Mouse (Mus musculus): ENCODE measurements at regions not wholly inside any gene's neighbourhood (a gene's known extent, or its start where the extent isn't known, plus 50 kb on each side); places are given as distances from the start of the nearest gene placed in this dataset.
"Not testable (repeated sequence)": the region's sequence is repeated elsewhere in the genome, so short reads cannot be mapped to it uniquely, and the experiment has no call there.

DNA sequence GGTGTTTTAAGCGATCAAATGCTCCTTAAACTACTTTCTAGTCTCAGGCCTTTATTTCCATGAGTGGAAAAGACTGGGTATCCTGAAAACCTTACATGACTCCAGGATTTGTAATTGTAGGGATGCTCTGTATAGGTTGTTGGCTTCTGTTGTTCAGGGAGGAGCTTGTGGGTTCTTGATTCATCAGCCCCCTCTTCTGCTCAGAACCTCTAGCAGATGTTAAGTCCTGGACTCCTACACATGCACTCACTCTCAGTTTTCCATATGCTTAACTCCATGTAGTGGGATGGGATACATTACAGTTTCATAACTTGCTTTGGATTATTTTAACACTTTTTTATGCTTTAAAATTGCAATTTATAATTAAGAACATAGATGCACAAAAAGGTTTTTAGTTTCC lies 220.5 kb upstream of the Pex5l start:
- no peak overlapping the region for H3K27ac ChIP-seq (ENCODE audit: low read depth)
- DNase-seq (no peak), ATAC-seq (ENCODE audit: insufficient read depth) (no peak)
- H3K9me3 ChIP-seq (ENCODE audit: low read depth, low read length) = no peaks in the 10 kb centered on the region
- no peak for TF ChIP-seq CTCF (IDR thresholded peaks at IDR 0.05; ENCODE audit: low read depth)
- no peaks in the 10 kb centered on the region for H3K36me3 ChIP-seq (ENCODE audit: insufficient read depth)
- H3K27me3 ChIP-seq (ENCODE audit: insufficient read depth, low read length) = no peaks in the 10 kb centered on the region
- H3K4me1 ChIP-seq (ENCODE audit: insufficient read depth) = no peaks in the 10 kb centered on the region
- H3K4me2 ChIP-seq = no peak overlapping the region
- no peak overlapping the region for H3K9ac ChIP-seq
- H3K4me3 ChIP-seq (ENCODE audit: low read depth, low read length) = no peak overlapping the region
- 83% methylated on average over 1 of the region's 1 CpGs for WGBS

- H3K27me3 ChIP-seq (ENCODE audit: insufficient read depth, low read length) = no peaks in the 10 kb centered on the region
- no peak overlapping the region for H3K4me3 ChIP-seq (ENCODE audit: low read depth, low read length)
- no peak for TF ChIP-seq CTCF (IDR thresholded peaks at IDR 0.05; ENCODE audit: low read depth)
- no peak for ATAC-seq (ENCODE audit: insufficient read depth)
- no peaks in the 10 kb centered on the region for H3K9me3 ChIP-seq (ENCODE audit: low read depth, low read length)
- WGBS = 89% methylated on average over 2 of the region's 2 CpGs
- H3K9ac ChIP-seq = no peak overlapping the region
- no peak for DNase-seq
- H3K27ac ChIP-seq (ENCODE audit: low read depth) = no peak overlapping the region
- H3K4me1 ChIP-seq (ENCODE audit: insufficient read depth) = no peaks in the 10 kb centered on the region
- H3K4me2 ChIP-seq = no peak overlapping the region
- H3K36me3 ChIP-seq (ENCODE audit: insufficient read depth) = no peaks in the 10 kb centered on the region
These were observed 217.0 kb upstream of the Pex5l start for GRCm38 (mm10) chr3:33360030-33360429.

- H3K4me1 ChIP-seq (ENCODE audit: insufficient read depth) = no peaks in the 10 kb centered on the region
- no peak for DNase-seq
- no peak overlapping the region for H3K9ac ChIP-seq
- H3K27me3 ChIP-seq (ENCODE audit: insufficient read depth, low read length) = no peaks in the 10 kb centered on the region
- no peak overlapping the region for H3K4me2 ChIP-seq
- H3K27ac ChIP-seq (ENCODE audit: low read depth) = no peak overlapping the region
- WGBS = 90% methylated on average over 2 of the region's 2 CpGs
- no peak for ATAC-seq (ENCODE audit: insufficient read depth)
- H3K36me3 ChIP-seq (ENCODE audit: insufficient read depth) = no peaks in the 10 kb centered on the region
- no peak overlapping the region for H3K4me3 ChIP-seq (ENCODE audit: low read depth, low read length)
- H3K9me3 ChIP-seq (ENCODE audit: low read depth, low read length) = no peaks in the 10 kb centered on the region
- no peak for TF ChIP-seq CTCF (IDR thresholded peaks at IDR 0.05; ENCODE audit: low read depth)
These were observed 210.8 kb upstream of the Pex5l start for GRCm38 (mm10) chr3:33353860-33354259.

DNA sequence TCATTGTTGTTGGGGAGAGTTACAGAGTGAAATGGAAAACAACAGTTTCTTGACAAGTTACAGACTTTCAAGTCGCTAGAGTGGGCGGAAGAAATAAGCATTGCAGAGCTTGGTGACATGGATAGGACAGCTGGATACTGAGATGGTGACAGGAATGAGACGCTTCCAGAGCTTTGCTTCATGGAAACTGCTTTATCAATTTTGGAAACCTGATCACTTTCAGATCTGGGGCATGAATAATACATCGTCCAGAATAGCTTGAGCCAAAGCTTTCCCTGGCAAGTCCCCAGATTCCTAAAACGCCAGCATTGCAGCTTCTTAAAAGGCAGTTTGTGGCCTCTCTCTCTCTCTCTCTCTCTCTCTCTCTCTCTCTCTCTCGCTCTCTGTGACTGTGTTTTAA lies 207.9 kb upstream of the Pex5l start:
- peak; percentile 91 for ATAC-seq (ENCODE audit: insufficient read depth)

DNA sequence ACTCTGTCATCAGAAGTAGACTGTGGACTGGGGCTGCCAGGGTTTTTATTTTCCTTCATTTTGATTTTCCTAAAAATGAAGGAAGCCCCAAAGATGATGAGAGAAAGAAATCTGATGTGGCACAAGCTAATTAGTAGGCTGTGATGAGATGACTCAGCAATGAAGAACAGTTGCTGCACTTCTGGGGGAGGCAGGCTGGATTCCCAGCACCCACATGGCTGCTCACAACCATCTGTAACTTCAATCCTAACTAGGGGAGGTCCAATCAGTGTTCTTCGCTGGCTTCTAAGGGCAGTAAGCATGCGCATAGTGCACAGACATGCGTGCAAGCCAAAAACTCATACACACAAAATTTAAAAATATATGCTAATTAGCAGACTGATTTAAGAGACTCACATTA lies 191.0 kb upstream of the Pex5l start:
- no peak for DNase-seq

More for the DNA sequence above, 207.9 kb upstream of the Pex5l start:
- no peak for TF ChIP-seq CTCF (IDR thresholded peaks at IDR 0.05; ENCODE audit: low read depth)
- Histone ChIP-seq H3K9me3 (ENCODE audit: low read depth, low read length) (no peaks in the 10 kb centered on the region), H3K4me3 (ENCODE audit: low read depth, low read length) (no peak overlapping the region), H3K4me1 (ENCODE audit: insufficient read depth) (no peaks in the 10 kb centered on the region), H3K27ac (ENCODE audit: low read depth) (no peak overlapping the region; the same call in 1 of the 2 replicates), H3K4me2 (no peak overlapping the region; the same call in 1 of the 2 replicates), H3K27me3 (ENCODE audit: insufficient read depth, low read length) (no peaks in the 10 kb centered on the region), H3K9ac (no peak overlapping the region), H3K36me3 (ENCODE audit: insufficient read depth) (no peaks in the 10 kb centered on the region)
- 30% methylated on average over 6 of the region's 6 CpGs for WGBS
- DNase-seq = peak; percentile 75

GRCm38 (mm10) chr3:33317691-33318090 lies 174.6 kb upstream of the Pex5l start:
- not testable (repeated sequence) for H3K9ac ChIP-seq; H3K27ac ChIP-seq (ENCODE audit: low read depth); DNase-seq; H3K9me3 ChIP-seq (ENCODE audit: low read depth, low read length); ATAC-seq (ENCODE audit: insufficient read depth); H3K4me1 ChIP-seq (ENCODE audit: insufficient read depth); H3K4me2 ChIP-seq; H3K36me3 ChIP-seq (ENCODE audit: insufficient read depth); H3K4me3 ChIP-seq (ENCODE audit: low read depth, low read length); H3K27me3 ChIP-seq (ENCODE audit: insufficient read depth, low read length)
- WGBS = 77% methylated on average over 1 of the region's 1 CpGs

More for the DNA sequence above, 191.0 kb upstream of the Pex5l start:
- no peak overlapping the region for H3K4me3 ChIP-seq (ENCODE audit: low read depth, low read length)
- no peaks in the 10 kb centered on the region for H3K9me3 ChIP-seq (ENCODE audit: low read depth, low read length)
- WGBS = 95% methylated on average over 3 of the region's 3 CpGs
- H3K4me2 ChIP-seq = no peak overlapping the region
- no peak overlapping the region for H3K9ac ChIP-seq
- H3K27ac ChIP-seq (ENCODE audit: low read depth) = no peak overlapping the region
- TF ChIP-seq CTCF (IDR thresholded peaks at IDR 0.05; ENCODE audit: low read depth) = no peak
- no peaks in the 10 kb centered on the region for H3K27me3 ChIP-seq (ENCODE audit: insufficient read depth, low read length)
- no peaks in the 10 kb centered on the region for H3K36me3 ChIP-seq (ENCODE audit: insufficient read depth)
- H3K4me1 ChIP-seq (ENCODE audit: insufficient read depth) = no peaks in the 10 kb centered on the region
- no peak for ATAC-seq (ENCODE audit: insufficient read depth)

DNA sequence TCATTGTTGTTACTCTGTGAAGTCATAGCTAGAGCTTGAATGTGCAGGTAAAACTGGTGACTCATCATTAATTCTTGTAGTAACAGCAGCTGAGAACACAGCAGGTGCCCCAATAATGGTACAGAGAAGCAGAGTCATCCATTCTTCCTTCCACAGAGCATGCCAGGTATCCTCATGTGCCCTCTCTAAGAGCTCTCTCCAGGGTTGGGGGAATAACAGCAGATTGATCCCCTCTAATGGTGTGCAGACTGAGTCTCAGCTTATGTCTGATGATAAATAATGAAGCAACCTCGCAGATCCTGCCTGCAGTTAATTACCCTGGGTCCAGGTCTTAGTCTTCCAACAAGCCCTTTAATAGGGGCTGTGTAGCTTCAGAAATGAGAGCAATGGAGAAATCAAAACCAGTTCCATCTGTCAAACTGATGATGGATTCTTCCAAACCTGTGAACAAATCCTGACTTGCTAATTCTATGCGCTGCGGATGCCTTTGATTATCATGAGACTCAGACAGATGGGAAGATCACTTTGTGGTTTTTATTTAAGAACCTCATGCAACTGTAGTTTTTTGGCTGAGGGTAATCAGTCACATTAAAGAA lies 169.3 kb upstream of the Pex5l start:
- DNase-seq = no peak
- Histone ChIP-seq H3K4me1 (ENCODE audit: insufficient read depth) (no peaks in the 10 kb centered on the region; the same call in 1 of the 2 replicates), H3K9me3 (ENCODE audit: low read depth, low read length) (no peaks in the 10 kb centered on the region), H3K36me3 (ENCODE audit: insufficient read depth) (no peaks in the 10 kb centered on the region), H3K4me2 (no peak overlapping the region), H3K4me3 (ENCODE audit: low read depth, low read length) (no peak overlapping the region), H3K27me3 (ENCODE audit: insufficient read depth, low read length) (no peaks in the 10 kb centered on the region), H3K9ac (no peak overlapping the region), H3K27ac (ENCODE audit: low read depth) (no peak overlapping the region)
- no peak for TF ChIP-seq CTCF (IDR thresholded peaks at IDR 0.05; ENCODE audit: low read depth)
- no peak for ATAC-seq (ENCODE audit: insufficient read depth)
- 87% methylated on average over 3 of the region's 3 CpGs for WGBS
